Mouse (Mus musculus): ENCODE measurements around the gene Rps19.
"Not testable (repeated sequence)": the region's sequence is repeated elsewhere in the genome, so short reads cannot be mapped to it uniquely, and the experiment has no call there.

The Rps19 gene

DNA sequence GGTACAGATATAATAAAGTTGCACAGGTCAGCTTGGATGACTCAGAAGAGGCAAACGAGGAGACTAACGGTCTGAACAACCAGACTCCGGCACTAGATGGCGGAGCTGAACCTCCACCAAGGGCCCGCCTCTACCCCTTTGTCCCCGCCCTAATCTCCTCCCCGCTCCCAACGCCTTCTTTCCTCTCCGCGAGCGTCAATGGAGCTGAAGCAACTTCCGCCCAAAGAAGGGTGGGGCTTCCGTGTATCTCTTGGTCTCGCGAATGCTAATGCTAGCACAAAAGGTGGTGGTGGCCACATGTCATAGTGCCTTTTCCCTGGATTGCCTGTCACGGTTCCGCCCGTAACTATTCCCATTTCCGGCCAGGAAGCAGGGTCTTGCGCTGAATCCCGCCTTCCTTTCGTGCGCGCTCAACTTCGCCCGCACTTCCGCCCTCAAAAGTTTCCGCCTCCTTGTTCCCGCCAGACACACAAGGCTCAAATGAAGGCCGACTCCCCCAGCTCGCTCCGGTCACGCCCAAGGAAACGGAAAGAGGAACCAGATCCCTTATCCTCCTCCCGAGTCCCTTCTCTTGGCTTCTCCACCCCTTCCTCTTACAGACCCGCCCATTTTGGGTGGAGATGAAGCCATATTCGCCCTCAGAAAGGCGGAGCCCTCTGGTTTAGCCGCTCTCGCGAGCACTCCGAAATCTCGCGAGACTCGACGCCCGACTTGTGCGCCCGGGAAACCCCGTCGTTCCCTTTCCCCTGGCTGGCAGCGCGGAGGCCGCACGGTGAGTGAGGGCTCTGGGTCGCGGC, at the start of gene Rps19:
TSS of gene Rps19 (plus strand) at position 476 of the 797 bp plus-strand sequence.
- peak; percentile 99 for DNase-seq (ENCODE audit: low read depth)

DNA sequence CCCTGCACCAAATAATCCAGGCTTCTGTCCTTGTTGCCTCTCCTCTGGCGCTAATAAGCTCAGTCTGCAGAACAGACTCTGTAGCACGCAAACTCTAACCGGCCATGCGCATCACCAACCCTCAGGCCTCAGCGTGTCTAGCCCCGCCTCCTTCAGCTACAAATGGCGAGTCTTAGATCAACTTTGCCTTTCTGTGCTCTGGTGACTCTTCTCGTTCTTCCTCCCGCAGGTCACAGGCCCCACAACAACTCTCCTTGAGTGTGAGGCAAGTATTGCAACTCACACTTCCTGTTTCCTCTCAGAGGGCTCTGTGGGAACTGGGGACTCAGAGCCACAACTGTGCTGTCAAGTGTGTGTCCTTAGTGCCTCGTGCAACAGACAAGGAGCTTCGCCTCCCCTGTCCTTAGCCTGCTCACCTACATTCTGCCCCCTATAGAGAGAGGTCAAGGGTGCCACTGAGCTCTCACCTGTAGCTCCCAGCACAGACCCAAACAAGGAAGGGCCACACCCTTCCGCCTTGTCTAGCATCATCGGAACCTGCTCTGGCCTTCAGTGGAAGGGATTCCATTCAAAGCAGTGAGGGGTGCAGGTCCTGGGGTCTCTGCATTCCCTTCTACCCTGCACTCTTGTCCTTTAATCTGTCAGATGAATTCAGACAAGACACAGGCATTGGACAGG, 45.3 kb upstream of the Rps19 start:
- not testable (repeated sequence) for DNase-seq (ENCODE audit: low read depth)

DNA sequence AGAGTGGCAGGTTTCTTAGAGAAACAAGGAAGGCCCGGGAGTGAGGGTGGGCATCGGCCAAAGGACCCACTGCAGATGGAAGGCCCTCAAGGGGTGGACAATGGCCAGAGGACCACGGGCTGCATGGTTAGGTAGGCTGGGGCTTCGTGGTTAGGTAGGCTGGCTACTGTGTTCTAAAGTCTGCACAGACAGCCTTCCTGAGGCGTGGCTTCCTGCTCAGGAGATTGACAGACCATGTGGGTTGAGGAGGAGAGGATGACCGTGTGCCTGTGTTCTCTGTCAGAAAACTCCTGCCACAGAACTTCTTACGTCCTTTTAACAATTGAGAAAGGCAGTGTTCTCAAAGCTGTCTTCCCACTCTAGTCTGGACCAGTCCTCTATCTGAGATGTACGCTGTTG, 44.8 kb upstream of the Rps19 start:
- DNase-seq (ENCODE audit: low read depth), result no peak

DNA sequence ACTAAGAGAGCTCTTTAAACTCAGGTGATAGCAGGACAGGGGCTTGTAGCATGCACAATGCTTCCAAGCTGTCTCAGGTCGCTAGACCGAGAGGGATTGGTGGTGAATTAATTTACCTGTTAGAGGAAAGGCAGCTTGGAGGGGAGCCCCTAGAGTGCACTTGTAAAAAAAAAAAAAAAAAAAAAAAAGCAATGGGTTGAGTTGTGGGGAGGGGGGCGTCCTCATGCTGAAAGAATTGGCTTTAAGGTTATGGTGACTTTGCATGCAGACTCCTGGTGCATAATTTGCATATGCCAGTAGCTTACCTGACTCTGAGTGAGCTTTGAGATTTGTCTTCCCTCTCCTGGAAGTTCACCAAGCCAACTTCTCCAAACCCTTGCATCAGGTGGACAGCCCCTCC, 43.8 kb upstream of the Rps19 start:
- no peak for DNase-seq (ENCODE audit: low read depth)

DNA sequence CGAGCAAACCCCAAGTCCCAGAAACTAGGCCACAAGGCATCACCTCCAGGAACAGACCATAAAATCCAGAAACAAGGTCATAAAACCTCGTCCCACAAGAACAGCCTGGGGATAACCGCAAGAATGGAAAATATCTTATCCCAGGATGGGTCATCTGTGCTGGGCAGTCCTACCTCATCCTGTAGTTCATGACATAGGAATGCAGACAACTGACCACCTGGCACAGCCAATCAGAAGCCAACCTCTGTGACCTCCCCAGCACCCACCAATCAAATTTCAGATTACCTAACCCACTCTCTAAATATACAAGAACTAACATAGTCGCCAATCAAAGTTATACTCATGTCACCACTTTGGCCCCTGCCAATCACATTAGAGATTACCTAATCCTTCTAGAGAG, 43.2 kb upstream of the Rps19 start:
- DNase-seq (ENCODE audit: low read depth), result no peak

DNA sequence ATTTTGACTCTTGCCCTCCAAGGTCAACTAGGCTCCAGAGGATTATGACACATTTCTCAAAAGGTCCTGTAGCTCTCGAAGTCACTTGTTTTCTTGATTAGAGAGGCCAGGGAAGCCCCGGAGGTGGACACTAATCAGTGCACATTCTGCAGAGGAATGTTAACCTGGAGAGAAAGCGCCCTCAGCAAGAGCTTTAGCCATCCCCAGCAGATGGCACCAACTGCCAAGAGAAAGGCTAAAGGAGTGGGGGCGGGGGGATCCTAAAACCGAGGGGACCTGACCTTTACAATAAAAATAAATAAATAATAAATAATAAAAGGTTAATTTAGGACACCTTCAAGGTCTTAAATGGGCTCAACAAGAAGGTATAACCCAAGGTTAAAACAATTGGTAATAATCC, 40.0 kb upstream of the Rps19 start:
- no peak for DNase-seq (ENCODE audit: low read depth)

DNA sequence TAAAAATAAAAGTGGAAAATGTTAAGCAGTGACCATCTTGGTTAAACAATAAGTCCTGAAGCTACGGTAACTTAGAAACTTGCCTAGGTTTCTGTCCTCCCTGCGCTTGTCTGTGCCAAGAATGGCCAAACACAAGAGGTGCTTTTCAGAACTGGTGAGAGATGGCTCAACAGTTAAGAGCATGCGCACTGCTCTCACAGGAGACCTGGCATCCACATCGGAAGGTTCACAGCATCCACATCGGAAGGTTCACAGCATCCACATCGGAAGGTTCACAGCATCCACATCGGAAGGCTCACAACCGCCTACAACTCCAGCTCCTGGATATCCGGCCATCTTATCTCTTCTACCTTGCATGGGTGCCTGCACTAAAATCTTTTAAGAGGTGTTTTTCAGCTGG, 39.0 kb upstream of the Rps19 start:
- no peak for DNase-seq (ENCODE audit: low read depth)

DNA sequence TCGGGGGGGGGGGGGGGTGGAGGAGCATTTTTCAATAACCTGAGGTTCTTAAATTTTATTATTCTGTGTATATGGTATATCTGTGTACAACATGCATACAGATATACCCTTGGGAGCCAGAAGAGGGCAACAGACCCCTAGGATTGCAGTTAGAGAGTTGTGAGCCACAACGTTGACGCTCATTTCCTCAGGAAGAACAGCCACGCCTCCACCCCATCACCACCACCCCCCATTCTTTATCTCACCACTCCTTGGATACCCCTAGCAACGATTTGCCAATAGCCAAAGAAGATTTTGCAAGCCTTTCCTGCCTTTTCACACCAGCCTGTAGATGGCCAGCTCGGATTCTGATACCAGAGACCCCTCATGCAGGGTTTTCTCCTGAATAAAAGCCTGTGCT, 38.5 kb upstream of the Rps19 start:
- DNase-seq (ENCODE audit: low read depth), result no peak

DNA sequence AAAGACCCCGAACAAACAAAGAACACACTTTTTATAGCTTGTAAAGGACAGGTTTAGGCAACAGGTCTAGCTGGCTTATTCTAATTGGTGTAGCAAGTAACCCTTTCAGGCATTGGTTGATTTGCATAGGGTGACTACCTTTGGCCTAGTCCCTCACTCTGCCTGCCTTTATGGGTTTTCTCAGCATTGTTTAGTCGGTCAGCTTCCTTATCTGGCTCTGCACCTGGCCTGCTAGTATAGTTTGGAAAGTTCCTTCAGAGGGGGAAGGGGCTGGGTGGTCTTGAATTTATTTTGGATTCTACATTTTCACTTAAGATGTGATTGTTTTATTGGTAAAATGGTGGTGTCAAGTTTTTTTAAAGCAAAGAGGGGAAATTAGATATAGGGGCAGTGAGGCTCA, 37.6 kb upstream of the Rps19 start:
- DNase-seq (ENCODE audit: low read depth), result not testable (repeated sequence)

DNA sequence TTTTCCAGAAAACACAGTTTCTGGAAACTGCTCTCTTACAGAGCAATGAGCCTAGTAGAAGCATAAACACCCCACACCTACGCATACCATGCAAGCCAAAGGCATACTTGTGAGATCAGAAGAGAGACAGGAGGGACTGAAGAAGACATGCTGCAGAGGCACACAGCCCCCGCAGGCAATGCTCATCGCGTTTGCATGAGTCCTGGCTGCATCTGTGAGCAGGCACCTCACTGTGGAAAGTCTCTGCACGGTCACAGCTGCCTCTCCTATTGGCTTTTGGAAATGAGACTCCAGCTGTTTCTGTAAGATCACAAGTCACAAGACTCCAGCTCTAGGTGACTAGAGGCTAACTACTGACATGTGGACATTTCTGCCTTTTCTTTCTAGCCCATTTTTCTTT, 34.0 kb upstream of the Rps19 start:
- no peak for DNase-seq (ENCODE audit: low read depth)

DNA sequence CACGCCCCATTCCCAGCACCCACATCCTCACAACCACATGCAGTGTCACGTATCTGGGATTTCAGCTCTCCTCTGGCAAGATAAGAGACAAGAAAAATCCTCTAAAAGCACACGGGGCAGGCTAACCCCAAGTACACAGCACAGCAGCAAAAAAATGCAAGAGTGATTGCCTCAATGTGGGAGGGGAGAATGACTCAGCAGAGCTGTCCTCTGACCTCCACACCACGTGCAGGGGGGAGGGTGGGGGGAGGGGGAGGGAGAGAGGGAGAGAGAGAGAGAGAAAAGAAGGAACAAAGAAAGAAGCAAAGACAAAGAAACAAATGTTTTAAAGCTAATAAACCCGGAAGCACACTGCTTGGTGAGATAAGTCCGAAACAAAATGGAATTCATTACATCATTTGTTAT, 33.3 kb upstream of the Rps19 start:
- DNase-seq (ENCODE audit: low read depth), result peak; percentile 53

DNA sequence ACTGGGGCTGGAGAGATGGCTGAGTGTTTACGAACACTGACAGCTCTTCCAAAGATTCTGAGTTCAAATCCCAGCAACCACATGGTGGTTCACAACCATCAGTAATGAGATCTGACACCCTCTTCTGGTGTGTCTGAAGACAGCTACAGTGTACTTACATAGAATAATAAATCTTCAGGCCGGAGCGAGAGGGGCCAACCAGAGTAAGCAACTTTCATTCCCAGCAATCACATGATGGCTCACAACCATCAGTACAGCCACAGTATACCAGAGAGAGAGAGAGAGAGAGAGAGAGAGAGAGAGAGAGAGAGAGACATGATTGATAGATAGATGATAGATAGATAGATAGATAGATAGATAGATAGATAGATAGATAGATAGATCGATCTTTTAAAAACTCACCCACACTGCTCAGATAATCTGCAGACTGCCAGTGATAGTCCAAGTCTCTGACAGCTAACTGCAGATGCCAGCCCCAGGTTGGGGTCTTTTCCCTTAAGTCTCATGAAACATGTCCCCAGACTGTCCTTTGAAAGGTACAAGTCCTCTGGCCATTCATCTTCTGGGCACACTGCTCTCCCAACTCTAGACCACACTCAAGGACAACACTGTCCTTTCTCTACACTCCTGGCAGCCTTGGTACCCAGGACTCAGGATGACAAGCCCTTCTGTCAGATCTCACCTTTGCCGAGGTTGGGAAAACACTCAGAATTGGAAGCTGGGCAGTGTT, 32.4 kb upstream of the Rps19 start:
- no peak for DNase-seq (ENCODE audit: low read depth)

DNA sequence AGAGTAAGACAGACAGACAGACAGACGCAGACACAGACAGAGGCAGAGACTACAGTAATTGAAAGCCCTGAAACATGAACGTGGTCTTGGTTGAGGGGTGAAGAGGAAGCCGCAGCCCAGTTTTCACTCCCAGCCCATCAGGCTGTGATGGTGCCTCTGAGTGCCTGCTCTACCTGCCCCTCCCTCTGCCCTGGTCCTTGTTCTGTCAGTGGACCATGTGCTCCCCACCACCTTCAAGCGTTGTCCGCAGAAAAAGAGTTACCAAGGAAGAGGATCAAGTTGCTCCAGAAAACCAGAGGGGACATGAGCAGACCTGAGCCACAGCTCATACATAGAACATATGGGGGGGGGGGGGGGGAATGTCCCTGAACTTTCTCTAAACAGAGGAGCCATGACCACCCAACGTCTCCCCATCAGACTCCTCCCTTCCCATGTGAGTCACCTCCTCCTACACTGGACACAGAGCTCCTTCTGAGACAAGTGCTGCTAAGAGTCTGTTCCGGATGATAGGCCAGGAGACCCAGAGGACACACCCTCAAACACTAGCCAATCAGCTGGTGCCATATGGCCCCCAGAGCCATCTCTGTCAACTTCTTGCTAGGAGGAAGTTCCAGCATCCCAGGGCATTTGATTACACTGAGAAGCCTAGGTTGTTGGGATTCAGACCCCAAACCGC, 31.5 kb upstream of the Rps19 start:
- no peak for DNase-seq (ENCODE audit: low read depth)

DNA sequence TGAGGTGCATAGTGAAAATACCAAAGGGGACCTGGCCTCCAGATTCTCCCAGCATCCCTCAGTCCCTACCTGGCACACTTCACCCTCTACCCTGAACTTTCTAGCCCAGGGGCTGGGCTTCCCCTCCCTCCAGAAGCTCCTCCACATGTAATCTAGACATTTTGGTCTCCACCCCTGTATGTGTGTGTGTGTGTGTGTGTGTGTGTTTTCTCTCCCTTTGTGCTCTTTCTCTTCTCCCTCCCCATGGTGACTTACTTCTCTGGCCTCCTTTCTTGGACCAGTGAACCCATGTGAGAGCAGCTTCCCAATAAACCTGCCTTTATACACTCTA, 31.0 kb upstream of the Rps19 start:
- no peak for DNase-seq (ENCODE audit: low read depth)

DNA sequence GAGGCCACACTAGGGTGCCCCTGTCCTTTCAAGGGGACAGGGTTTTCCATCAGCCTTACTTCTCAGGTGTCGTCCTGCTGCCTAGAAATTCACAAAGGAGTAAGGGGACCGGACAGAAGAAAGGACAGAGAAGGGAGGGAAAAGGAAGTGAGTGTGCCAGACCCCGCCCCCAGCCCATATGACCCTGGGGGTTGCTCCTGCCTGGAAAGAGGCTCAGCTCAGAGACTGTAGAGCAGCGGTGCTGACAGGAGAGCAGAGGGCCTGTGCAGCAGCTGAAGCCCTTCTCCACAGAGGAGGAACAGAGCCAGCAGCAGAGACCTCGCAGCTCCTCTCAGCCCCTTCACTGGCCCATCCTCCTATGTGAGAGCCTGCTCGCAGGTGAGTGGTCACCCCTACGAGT, 30.5 kb upstream of the Rps19 start:
- DNase-seq (ENCODE audit: low read depth), result no peak

DNA sequence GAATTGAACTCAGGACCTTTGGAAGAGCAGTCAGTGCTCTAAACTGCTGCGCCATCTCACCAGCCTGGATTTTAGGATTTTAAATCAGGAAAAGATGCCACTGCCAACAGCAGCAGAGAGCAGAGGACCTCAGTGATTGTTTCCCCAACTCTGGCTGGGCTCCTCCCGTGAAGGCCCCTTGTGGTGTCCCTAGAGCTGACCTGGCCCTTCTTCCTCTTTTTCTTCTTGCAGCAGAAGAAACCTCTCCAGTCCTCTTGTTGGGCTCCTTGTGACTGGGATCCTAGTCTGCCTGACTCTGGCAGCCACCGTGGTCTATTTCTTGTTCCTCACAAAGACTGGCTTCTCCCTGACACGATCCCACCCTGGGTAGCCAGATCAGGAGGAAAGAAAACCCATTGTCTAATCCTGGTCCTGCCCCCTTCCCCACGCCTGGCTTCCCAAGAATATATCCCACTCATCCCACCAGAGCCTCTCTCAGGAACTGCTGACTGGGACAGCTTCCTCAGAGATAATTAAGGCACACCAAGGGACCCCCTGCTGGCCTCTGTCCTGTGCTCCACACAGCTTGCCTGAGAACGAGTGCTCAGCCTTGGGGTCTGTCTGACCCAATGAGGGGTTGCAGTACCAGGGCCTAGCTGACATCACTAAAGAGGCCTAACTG, 27.6 kb upstream of the Rps19 start:
- no peak for DNase-seq (ENCODE audit: low read depth)

DNA sequence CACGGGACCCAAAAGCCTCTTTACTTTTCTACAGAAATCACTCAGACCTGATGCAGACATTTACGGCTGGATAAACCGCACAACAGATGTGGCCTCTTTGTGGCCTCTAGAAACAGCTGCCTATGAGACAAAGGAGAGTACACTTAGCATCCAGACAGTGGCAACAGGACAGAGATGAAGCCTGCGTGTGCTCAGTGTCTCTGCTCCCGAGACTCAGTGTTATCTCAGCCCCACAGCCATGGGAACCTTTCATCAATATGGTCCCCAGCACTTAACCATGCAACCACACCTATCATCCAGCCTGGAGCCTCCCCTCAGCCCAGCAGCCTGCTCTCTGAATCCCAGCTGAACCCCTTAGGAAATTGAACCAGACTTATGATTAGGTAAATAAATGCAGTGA, 24.9 kb upstream of the Rps19 start:
- no peak for DNase-seq (ENCODE audit: low read depth)

DNA sequence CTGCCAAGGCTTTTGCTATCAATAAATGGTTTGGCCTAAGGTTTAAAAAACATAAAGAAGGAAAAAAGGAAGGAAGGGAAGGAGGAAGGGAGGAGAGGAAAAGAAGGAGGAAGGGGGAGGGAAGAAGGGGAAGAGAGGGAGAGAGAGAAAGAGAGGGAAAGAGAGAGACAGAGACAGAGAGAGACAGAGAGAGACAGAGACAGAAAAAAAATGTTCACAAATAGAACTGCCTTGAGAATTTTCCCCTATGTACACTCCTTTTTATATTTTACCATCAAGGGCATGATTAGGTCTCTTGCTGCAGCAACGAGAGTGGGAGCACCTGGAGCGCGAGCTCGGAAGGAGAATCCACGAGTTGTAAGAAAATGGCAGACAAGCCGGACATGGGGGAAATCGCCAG, 22.3 kb upstream of the Rps19 start, which contains the start of gene Gm9844:
TSS of gene Gm9844 (plus strand) at position 301 of the 400 bp plus-strand sequence.
- no peak for DNase-seq (ENCODE audit: low read depth)

DNA sequence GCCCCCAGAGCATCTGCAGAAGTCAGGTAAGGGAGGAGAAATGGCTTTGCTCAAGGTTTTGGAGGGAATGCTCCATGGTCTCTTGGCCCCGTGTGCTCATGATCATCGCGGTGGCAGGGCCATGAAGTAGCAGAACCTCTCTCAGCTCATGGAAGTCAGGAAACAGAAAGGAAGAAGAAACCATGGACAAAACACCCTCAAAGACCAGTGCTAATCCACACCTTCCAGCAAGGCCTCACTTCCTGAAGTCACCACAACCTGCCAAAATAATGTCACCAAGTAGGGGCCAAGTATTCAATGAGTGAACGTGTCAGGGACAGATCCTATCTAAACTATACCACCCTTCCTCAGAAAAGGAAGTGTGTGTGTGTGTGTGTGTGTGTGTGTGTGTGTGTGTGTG, 21.3 kb upstream of the Rps19 start:
- DNase-seq (ENCODE audit: low read depth), result no peak

DNA sequence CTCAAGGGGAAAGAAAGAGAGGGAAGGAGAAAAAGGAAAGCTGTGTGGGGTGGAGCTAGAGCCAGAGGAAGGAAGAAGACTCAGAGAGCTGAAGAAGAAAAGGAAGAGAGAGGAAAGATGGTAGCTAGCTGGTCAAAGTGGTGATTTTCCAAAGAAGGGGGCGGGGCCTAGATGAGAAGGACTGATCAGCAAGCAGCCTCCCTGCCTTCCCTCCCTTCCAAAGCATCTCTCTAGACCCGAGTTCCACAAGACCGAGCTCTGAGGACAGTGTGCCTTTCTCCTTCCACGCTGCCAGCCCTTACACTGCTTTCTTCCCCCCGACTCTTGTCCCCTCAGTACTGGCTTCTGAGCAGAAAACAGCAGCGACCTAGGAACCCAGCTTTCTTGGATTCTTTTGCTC, 20.0 kb upstream of the Rps19 start:
- no peak for DNase-seq (ENCODE audit: low read depth)

DNA sequence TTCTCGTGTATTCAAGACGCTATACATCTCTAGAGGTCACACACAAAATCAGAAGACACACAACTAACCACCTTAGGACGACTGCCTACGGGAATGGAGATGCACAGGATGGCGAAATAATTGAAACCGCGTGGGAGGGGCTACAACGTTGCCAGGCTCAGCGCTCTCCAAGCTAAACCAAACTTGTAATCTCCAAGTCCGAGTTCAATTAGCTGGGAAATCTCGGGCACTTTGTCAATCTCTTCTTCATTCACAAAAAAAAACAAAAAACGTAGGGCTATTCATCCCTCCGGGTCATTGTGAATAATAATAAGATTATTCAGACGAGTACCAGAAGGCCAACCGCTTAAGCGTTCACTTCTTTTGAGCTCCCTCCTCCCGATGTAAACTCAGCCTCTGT, 15.1 kb upstream of the Rps19 start:
- DNase-seq (ENCODE audit: low read depth), result no peak

DNA sequence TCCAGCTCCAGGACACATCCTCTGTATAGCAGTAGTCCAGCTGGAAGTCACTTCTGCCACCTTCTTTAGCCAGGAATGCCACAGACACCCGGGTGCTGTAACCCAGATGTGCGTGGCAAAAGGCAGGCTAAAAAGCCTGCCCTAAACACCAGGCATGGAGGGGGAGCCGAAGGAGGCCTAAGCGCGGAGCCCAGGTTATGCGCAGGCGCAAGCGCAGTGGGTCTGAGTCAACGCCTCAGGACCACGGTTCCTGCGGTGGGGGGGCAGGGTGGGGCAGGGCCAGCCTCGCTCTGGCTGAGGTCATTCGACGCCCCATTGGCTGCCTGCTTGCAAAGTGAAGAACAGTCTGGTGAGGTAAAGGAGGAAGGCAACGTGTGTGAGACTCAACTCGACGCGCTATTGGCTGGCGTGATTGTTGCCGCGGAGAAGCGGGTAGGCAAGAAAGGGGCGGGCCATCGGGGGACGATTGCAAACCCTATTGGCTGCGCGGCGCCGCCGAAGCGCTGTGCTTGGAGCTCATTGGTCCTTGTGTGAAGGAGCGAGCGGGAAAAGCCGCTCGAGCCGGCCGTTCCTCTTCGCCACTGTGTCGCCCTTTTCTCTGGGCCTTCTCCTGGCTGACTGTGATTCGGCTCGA, 14.5 kb upstream of the Rps19 start, which contains the start of the genes Lypd4 and Dmrtc2:
TSS of gene Lypd4 (minus strand) at position 410 of the 634 bp plus-strand sequence.
TSS of gene Dmrtc2 (plus strand) at position 526 of the 634 bp plus-strand sequence.
- DNase-seq (ENCODE audit: low read depth), result no peak

All from fibroblast of lung, adult 2 months (primary cell).